Mouse (Mus musculus) gastrocnemius, postnatal 4 days (tissue): ENCODE data around the gene Capsl. TPM values are rescaled to one million over a fixed set of nuclear protein-coding genes. Genes with fewer than 3 reads are reported as not detected.

Experiments used
- DNase-seq, 2 experiments: peaks; one replicate each; pipeline ENCODE4 v3.0.0; 2021 to 2022; ENCODE audit warnings: low spot score in 2 of 2, mixed read lengths in 2 of 2
- long read RNA-seq, 2 experiments: library from polyadenylated mRNA; stranded (forward); transcript quantifications; one replicate each; pipeline ENCODE4 v2.0.0; 2021
- total RNA-seq, 2 experiments: library from RNA; stranded (reverse); gene quantifications; 2 replicates each; pipeline ENCODE4 v1.2.3; 2021

Capsl gene
- total RNA-seq: not detected
- long read RNA-seq, experiment 1: 0 reads
- long read RNA-seq, experiment 2: 0 reads

- DNase-seq: no peak
Measured at GRCm38 (mm10) chr15:9435534-9436180, at the start of gene Capsl. Gene Capsl, plus strand, starts transcription at chr15:9436028.

- no peak for DNase-seq
Measured at GRCm38 (mm10) chr15:9409475-9409874, 26.4 kb upstream of the Capsl start.

- no peak for DNase-seq
Measured at GRCm38 (mm10) chr15:9421163-9421562, 14.7 kb upstream of the Capsl start.

DNA sequence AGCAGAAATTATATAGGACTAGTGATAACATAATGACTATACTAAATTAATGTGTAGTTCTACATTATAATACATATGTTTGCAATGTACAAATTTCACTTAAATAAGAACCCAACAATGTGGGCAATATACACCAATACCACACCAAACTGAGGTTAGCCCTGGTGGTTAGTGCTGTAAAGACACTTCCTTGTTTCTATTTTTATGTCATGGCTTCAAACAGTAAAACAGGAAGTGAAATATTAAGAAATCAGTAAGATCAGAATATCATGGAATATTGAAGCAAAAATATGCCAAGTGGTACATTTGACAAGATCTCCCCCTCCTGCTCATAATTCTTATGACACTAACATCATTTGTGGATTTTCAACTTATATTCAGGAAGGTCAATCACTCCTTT lies 8.0 kb upstream of the Capsl start:
- DNase-seq: no peak

- no peak for DNase-seq
Measured at GRCm38 (mm10) chr15:9429843-9430242, 6.0 kb upstream of the Capsl start.

GRCm38 (mm10) chr15:9451999-9452398 lies 16.2 kb downstream of the Capsl start:
- no peak for DNase-seq

- DNase-seq: no peak
Measured at GRCm38 (mm10) chr15:9452842-9453241, 17.0 kb downstream of the Capsl start.

DNA sequence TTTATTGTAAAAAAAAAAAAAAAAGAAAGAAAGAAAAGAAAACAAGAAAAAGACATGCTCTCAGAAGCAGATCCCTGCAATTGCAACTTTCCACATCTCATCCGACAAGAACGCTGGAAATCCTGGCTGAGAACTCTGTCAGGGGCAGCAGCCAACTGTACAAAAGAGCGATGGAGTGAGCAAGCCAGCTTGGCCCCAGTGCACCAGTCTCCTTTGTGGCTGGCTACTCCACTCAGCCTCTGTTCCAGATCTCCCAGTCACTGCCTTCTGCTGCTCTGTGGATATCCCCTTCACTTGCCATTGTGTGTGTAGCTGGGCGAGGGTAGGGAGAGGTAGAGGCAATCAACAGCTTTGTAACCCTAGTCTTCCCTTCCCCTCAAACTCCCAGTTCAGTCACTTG lies 18.4 kb downstream of the Capsl start:
- no peak for DNase-seq

DNA sequence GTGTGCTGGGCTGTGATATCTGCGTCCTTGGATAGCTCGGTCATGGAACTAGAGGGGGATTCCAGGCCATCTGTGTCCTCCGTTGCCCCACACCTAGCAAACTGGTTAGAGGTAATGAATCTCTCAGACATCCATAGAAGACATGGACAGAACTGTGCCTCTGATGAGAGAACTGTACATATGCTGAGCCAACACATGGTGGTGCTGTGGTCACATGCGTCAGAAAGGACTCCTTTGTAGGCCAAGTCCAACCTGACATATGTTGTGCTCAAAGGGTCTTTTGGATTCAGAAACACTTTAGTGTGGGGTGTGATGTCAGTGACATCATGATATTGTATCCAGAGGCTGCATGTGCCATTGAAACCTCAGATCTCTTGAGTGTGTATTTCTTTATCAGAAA lies 19.4 kb downstream of the Capsl start:
- peak in 1 of 2 experiments; percentile 25 for DNase-seq

DNA sequence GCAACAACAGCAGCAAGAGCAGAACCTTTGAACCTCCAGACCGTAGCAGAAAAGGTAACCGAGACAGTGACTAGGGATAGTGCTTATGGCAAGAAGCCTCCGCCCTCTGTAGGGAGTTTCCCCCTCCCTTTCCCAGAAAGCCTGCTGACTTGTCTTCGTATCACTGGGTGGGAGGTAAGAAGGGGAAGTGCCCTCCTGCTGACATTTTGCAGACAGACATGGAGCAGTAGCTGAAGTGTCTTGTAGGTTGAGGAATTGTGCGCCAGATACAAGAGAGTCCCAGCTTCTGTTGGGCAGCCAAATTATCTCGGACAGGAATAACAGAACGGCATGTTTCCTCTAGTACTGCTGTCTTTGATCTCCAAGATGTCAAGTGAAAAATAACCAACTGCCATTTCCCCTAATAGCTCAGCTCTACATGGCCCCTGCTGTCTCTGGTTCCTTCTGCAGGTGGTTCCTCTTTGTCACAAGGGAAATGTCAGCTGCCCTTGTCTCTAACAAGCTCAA lies 27.7 kb downstream of the Capsl start:
- no peak for DNase-seq

DNA sequence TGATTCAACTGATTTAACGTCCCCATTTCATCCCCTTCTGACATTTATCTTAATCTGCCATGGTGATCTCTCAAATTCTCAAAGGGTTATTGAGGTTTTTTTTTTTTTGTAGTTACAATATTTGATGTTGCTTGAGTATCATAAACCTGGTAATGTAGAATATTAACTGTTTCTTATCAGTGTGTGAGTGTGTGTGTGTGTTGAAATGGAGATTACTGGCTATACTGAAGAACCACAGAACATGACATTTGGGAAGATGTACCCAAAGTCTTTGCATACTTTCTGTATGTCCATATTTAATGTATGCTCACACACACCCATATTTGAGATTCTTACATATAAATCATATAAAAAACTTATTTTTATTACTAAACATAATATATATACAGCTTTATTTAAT lies 28.2 kb downstream of the Capsl start:
- DNase-seq: no peak

DNA sequence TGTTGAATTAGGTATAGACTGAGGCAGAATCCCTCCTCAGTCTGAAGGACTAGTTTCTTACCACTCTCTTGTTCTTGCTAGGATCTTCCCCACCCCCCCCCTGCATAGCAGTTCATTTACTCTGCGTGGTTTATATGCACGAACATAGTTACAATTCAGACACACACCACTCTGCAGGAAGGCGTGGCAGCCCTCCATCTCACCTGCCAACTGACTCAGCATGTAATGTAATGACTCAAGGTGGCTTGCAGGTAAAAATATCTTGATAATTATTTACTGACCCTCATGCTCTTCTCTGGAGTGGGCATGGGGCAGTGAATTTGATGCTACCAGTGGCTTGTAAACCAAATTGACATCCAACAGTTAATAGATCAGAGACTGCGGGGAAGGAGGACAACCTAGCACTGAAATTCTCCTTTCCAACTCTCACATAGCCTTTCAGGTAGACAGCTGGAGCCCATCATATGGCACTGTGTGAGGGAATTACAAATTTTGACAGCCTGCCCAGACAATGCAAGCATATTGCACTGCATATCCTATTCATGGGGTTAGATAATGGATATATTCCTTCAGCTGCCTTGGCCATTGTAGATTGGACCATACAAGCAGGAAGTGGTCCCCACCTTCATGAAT lies 35.3 kb downstream of the Capsl start:
- DNase-seq: no peak

GRCm38 (mm10) chr15:9472167-9472566 lies 36.3 kb downstream of the Capsl start:
- no peak for DNase-seq

GRCm38 (mm10) chr15:9472618-9473017 lies 36.8 kb downstream of the Capsl start:
- DNase-seq: no peak

DNA sequence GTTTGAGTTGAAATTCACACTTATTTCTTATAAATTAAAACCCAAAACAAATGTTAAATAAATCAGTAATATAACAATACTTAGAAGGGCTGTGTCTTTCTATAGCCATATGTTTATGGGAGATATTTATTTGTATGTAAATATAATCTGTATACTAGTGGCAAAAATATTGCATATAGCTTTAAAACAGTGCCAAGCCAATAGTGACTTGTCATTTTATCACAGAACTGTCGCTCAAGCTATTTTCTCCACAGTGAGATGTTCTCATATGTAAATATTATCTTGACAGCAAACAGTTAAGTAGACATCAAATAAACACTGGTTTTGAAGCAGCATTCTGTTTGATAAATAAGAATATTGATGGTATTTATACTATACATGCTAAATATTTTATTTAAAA lies 37.4 kb downstream of the Capsl start:
- no peak for DNase-seq

DNA sequence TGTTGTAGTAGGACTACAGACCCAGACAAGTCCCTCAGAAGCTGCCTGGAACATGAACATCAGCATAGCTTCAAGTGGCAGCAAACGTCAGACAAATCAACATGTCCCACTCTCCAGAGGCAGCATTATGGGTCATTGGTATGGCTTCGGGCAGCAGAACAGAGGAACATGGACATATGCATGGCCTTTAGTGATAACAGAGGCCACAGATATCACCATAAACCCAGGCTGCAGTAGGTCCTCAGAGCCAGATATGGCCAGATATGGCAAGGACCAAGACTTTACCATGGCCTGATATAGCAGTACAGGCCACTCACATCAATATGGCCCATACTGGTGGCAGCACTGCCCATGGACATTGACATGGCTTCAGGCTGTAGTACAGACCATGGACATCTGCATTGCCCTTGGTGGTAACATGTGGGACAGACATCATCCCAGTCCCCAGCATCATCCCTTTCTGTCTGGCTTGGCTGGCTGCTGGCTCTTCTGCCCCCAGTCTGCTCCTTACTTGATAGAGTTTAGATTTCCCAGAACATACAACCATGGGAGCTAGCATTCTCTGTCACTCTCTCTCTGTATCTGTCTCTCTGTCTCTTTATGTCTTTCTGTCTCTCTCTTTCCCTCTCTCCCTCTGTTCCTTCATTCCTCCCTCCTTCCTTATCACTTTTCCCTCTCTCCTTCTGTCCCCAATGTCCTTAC lies 53.7 kb downstream of the Capsl start:
- DNase-seq: no peak

DNA sequence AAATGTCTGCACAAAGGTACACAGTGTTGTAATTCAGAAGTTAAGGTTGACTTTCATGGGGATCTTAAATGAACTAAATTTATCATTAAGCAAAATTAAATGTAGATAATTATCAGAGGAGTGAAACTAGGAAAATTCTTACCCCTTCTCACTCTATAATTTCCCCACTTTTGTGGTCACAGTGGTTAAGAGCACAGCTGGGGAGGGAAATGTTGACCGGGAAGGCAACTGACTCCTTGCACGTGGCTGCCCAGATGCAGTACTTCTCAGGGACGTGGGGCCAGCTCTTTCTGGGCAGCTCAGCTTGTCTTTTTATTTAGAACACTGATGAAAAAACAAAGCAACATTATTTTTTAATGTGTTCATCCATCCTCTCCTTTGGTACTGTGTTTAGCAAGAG lies 56.2 kb downstream of the Capsl start:
- no peak for DNase-seq

Other genes with a start within 250 kb of the Capsl start
- not detected for gene Ugt3a1, start 159.1 kb upstream of the Capsl start, total RNA-seq
- not detected for gene Ugt3a2, start 100.5 kb upstream of the Capsl start, total RNA-seq
- gene Il7r, start 94.1 kb downstream of the Capsl start, total RNA-seq: under 1 TPM; 0.07 to 0.39 TPM